11 mouse cellular contexts compared by ENCODE assay signal in the genomic region with DNA sequence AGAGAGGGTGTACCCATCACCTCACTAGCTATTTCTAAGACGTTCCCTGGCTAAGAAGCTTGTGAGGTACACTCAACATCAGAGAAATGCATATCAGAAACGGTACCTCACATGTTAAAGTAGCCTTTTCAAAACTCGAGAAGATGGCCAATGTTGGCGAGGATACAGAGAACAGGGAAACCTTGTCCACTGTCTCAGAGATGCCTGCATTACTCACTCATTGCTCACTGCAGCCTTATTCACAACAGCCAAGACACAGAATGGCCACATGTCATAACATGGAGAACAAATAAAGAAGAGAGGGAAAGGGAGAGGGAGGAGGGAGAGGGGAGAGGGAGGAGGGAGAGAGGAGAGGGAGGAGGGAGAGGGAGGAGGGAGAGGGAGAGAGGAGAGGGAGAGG. TPM values are rescaled to one million over a fixed set of nuclear protein-coding genes. Genes with fewer than 3 reads are reported as not detected.
DNase-seq lines count a peak whose midpoint lies in the region; ATAC-seq lines count a peak whose summit lies in the region.
"Had no signal": no experiment of that assay in that cellular context is flagged by ENCODE, and none has a peak within 500 bp of the region (broad histone marks: within the 10 kb centered on the region; RNA-seq: fewer than 3 reads in every experiment).

No protein-coding gene starts in this region.

- peaks cover 64% of the 10 kb centered on the region for H3K4me1 ChIP-seq in heart, embryonic 13.5 days
- H3K4me1 ChIP-seq in intestine, embryonic 15.5 days (replicated peaks) = peaks cover 13% of the 10 kb centered on the region; the same call in 1 of the 2 replicates

- no peak overlapping the region for H3K4me3 ChIP-seq in heart, embryonic 13.5 days
- H3K4me3 ChIP-seq in intestine, embryonic 15.5 days (replicated peaks) = no peak overlapping the region
- H3K4me3 ChIP-seq: midbrain, embryonic 15.5 days had no signal

- 53% methylated on average over 4 of the region's 4 CpGs for WGBS in heart, embryonic 13.5 days
- 50% methylated on average over 4 of the region's 4 CpGs for WGBS in intestine, embryonic 15.5 days

- H3K4me2 ChIP-seq in heart, embryonic 13.5 days = no peak overlapping the region
- no peak overlapping the region for H3K4me2 ChIP-seq in intestine, embryonic 15.5 days (replicated peaks)
- H3K4me2 ChIP-seq: midbrain, embryonic 15.5 days had no signal

- no peak for DNase-seq in heart, postnatal 14 days
- peak; percentile 78 for DNase-seq in 3134 (ENCODE audit: extremely low read depth, insufficient read length, low spot score)
- DNase-seq in 3T3-L1 (ENCODE audit: low read depth, low spot score) = peak; percentile 83
- no peak for DNase-seq in T-cell, adult 2 months (ENCODE audit: low spot score)
- DNase-seq: liver; right cerebral cortex, postnatal 14 days had no signal

- peak overlapping the region; percentile 12; the same call in 1 of the 2 replicates for H3K27ac ChIP-seq in heart, embryonic 13.5 days (replicated peaks)
- 0 out of 2 replicates have a peak overlapping the region, but pooled peaks have one; percentile 63 for H3K27ac ChIP-seq in intestine, embryonic 15.5 days
- H3K27ac ChIP-seq: midbrain, embryonic 15.5 days had no signal

- H3K9me3 ChIP-seq in heart, embryonic 13.5 days = no peaks in the 10 kb centered on the region
- no peaks in the 10 kb centered on the region for H3K9me3 ChIP-seq in intestine, embryonic 15.5 days
- H3K9me3 ChIP-seq: G1E; midbrain, embryonic 15.5 days had no signal

- no peaks in the 10 kb centered on the region for H3K27me3 ChIP-seq in heart, embryonic 13.5 days (replicated peaks)
- no peaks in the 10 kb centered on the region for H3K27me3 ChIP-seq in intestine, embryonic 15.5 days (replicated peaks)
- H3K27me3 ChIP-seq: midbrain, embryonic 15.5 days had no signal

- no peaks in the 10 kb centered on the region for H3K36me3 ChIP-seq in heart, embryonic 13.5 days
- no peaks in the 10 kb centered on the region for H3K36me3 ChIP-seq in intestine, embryonic 15.5 days
- H3K36me3 ChIP-seq: midbrain, embryonic 15.5 days had no signal

- intact Hi-C loops in heart, postnatal 14 days (cut with DNase I) = no loop called here

- ATAC-seq in heart, embryonic 13.5 days (ENCODE audit: extremely low read depth, insufficient number of reproducible peaks, low FRiP score, low TSS enrichment) = no peak
- no peak for ATAC-seq in intestine, embryonic 15.5 days
- ATAC-seq in granulocyte monocyte progenitor cell, adult 5-6 weeks (replicated peaks; ENCODE audit: poor library complexity, severe bottlenecking) = no peak

- no peak overlapping the region for H3K9ac ChIP-seq in heart, embryonic 13.5 days
- H3K9ac ChIP-seq in intestine, embryonic 15.5 days = no peak overlapping the region
- H3K9ac ChIP-seq: midbrain, embryonic 15.5 days had no signal

RNA-seq across cellular contexts. Expression of a gene that starts 47.9 kb away (rescaled TPM):
- polyA plus RNA-seq in heart, embryonic 13.5 days (2015; fragmentation: Nextera tagmentation; extraction: Ambion mirVana) = 40.1 and 43.9 TPM in 2 replicates
- total RNA-seq in heart, postnatal 14 days (2021) = 10 to 100 TPM; 11.1 to 12.4 TPM
- 35.6 and 38.4 TPM in 2 replicates for polyA plus RNA-seq in intestine, embryonic 15.5 days (2015; fragmentation: Nextera tagmentation; extraction: Ambion mirVana)
- total RNA-seq in granulocyte monocyte progenitor cell, adult 5-6 weeks (2014; fragmentation: Nextera tagmentation) = 6.0 and 8.5 TPM in 2 replicates
- total RNA-seq in granulocyte monocyte progenitor cell, adult 5-6 weeks (2017) = 8.8 and 10.5 TPM in 2 replicates

Comparison
In these comparisons a context has a peak if more than half of its experiments do, and no peak if none do; other contexts are left out.
1. DNase-seq: peak in 3134 (single experiment) and 3T3-L1 (single experiment); none in heart, postnatal 14 days (0 of 2) and T-cell, adult 2 months (single experiment).